Mouse (Mus musculus): Measurements from ENCODE around the gene Wnk4. TPM values are rescaled to one million over a fixed set of nuclear protein-coding genes. Genes with fewer than 3 reads are reported as not detected.

Gene Wnk4
- polyA plus RNA-seq, 1 experiment from 2014 or later: 12.3 TPM

DNA sequence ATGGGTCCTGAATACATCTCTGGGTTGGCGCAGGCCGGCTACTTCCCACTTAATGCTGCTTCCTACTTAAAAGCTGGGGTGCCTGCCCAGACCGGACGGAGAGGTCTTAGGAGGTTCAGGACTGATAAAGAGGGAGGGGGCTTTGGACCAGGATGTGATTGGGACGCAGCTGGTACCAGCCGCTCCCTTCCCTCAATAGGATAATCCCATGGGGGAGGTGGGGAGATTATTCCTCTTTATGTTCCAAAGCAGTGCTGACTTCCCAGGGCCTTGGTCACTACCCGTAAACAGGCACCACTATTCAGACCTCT is 13.7 kb upstream of the Wnk4 start:
- peaks cover 15% of the 10 kb centered on the region for H3K4me1 ChIP-seq (replicated peaks)
- peak overlapping the region; percentile 67 for H3K9ac ChIP-seq
- peak overlapping the region; percentile 89 for H3K27ac ChIP-seq
- H3K4me2 ChIP-seq (replicated peaks): peak overlapping the region; percentile 87
- H3K36me3 ChIP-seq: no peaks in the 10 kb centered on the region
- WGBS: 14% methylated on average over 7 of the region's 7 CpGs
- peak overlapping the region; percentile 56 for H3K4me3 ChIP-seq (replicated peaks)
- ATAC-seq: no peak; the same call in 1 of the 2 replicates
- no peaks in the 10 kb centered on the region for H3K9me3 ChIP-seq
- no peaks in the 10 kb centered on the region for H3K27me3 ChIP-seq (replicated peaks)

DNA sequence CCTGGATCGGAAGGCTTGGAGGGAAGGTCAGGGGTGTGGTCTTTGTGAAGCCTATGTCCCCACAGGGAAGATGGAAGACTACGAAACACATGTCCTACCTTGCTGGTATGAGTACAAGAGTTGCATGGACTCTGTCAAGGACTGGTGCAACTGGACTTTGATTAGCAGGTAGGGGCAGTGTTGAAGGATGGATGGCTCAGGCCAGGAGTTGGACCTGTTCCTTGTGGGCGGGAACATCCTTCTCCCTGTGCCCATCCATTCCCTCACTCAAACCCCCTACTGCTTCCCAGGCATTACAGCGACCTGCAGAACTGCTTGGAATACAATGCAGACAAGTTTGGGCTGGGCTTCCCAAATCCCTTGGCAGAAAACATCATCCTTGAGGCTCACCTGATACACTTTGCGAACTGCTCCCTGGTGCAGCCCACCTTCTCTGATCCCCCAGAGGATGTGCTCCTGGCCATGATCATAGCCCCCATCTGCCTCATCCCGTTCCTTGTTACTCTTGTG is 12.8 kb upstream of the Wnk4 start:
- H3K4me1 ChIP-seq (replicated peaks): peaks cover 15% of the 10 kb centered on the region
- H3K4me3 ChIP-seq (replicated peaks): peak overlapping the region; percentile 56
- 81% methylated on average over 6 of the region's 6 CpGs for WGBS
- peak overlapping the region; percentile 87 for H3K4me2 ChIP-seq (replicated peaks)
- H3K9ac ChIP-seq: no peak overlapping the region
- no peaks in the 10 kb centered on the region for H3K9me3 ChIP-seq
- 0 out of 2 replicates have a peak overlapping the region, but pooled peaks have one; percentile 7 for H3K27ac ChIP-seq
- ATAC-seq: no peak
- no peaks in the 10 kb centered on the region for H3K36me3 ChIP-seq
- H3K27me3 ChIP-seq (replicated peaks): no peaks in the 10 kb centered on the region

DNA sequence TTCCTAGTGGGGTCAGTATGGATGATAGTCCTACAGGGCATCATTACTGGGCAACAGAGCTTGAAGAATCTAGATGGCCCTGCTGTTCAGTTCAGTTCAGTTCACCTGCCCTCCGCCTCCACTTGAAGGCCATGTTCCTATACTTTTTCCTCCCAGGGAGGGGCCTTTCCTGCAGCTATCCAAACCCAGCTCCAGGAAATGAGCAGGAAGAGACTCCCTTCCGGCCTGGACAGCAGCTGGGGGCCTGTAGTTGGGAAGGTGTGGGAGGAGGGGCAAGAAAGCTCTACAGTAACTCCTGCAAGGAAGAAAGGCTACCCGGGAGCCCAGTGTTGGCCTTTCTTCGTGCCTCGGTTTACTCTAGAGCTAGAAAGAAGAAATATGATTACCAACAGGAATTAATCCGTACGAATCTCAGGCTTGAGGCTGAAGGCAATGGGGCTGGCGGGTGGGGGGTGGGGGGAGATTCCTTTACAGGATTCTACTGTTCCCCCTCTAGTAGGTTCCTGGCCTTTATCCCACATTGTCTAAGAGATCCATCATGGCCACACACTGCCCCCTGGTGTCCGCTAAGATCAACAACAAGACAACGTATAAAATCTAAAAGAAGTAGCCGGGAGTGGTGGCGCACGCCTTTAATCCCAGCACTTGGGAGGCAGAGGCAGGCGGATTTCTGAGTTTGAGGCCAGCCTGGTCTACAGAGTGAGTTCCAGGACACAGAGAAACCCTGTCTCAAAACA is 11.9 kb upstream of the Wnk4 start:
- 31% methylated on average over 14 of the region's 14 CpGs for WGBS

DNA sequence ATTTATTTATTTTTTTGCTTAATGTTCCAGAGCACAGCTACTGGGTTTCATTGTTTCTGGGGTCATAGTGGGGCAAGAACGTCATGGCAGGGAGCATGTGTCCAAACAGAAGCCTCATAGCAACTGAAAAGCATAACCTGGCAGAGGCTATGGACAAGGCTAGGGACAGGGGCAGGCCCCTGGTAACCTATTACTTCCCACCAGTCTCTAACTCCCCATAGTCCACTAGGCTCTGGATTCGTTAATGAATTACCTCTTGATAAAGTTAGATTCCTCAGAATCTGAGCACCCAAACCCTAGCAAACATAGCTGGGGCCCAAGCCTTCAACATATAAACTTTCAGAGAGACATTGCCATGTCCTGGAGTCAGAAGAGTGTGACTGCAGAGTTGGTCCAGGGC is 9.3 kb upstream of the Wnk4 start:
- 68% methylated on average over 2 of the region's 2 CpGs for WGBS
- peaks cover 1% of the 10 kb centered on the region; the same call in 1 of the 2 replicates for H3K36me3 ChIP-seq

More for the DNA sequence above, 11.9 kb upstream of the Wnk4 start:
- H3K4me3 ChIP-seq (replicated peaks): no peak overlapping the region
- no peaks in the 10 kb centered on the region for H3K27me3 ChIP-seq (replicated peaks)
- H3K9me3 ChIP-seq: no peaks in the 10 kb centered on the region
- H3K4me1 ChIP-seq (replicated peaks): peaks cover 15% of the 10 kb centered on the region
- 0 out of 2 replicates have a peak, but pooled peaks have one; percentile 13 for ATAC-seq
- peak overlapping the region; percentile 87 for H3K4me2 ChIP-seq (replicated peaks)
- no peaks in the 10 kb centered on the region for H3K36me3 ChIP-seq
- H3K27ac ChIP-seq: peak overlapping the region; percentile 38; the same call in 1 of the 2 replicates
- no peak overlapping the region for H3K9ac ChIP-seq

DNA sequence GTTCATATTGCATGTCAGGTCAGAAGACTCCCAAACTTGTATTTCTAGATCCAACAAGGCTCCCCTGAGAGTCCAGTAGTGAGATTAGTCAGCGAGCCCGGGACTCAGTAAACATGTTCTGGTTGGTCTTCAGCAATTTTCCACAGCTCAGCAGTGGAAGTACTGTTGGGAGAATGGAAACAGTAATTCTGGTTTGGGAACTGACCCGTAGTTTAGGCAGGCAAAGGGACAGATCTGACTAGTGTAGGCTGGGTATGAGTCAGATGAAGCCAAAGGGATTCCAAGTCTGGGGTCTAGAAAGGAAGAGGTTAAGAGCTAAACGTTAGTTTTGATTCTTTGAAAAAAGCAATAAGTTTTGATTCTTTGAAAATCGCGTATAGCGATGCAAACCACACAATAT is 7.4 kb upstream of the Wnk4 start:
- ATAC-seq: no peak
- Histone ChIP-seq H3K9ac (peak overlapping the region; percentile 91), H3K4me1 (replicated peaks) (peaks cover 7% of the 10 kb centered on the region), H3K9me3 (no peaks in the 10 kb centered on the region), H3K4me2 (replicated peaks) (peak overlapping the region; percentile 86), H3K36me3 (peaks cover 7% of the 10 kb centered on the region), H3K4me3 (replicated peaks) (peak overlapping the region; percentile 92), H3K27ac (peak overlapping the region; percentile 95), H3K27me3 (replicated peaks) (no peaks in the 10 kb centered on the region)
- WGBS: 4% methylated on average over 7 of the region's 7 CpGs

More for the DNA sequence above, 9.3 kb upstream of the Wnk4 start:
- H3K9ac ChIP-seq: no peak overlapping the region
- H3K9me3 ChIP-seq: no peaks in the 10 kb centered on the region
- H3K4me3 ChIP-seq (replicated peaks): no peak overlapping the region
- H3K4me1 ChIP-seq (replicated peaks): peaks cover 10% of the 10 kb centered on the region
- no peak overlapping the region for H3K27ac ChIP-seq
- H3K27me3 ChIP-seq (replicated peaks): no peaks in the 10 kb centered on the region
- no peak overlapping the region for H3K4me2 ChIP-seq (replicated peaks)
- ATAC-seq: no peak

DNA sequence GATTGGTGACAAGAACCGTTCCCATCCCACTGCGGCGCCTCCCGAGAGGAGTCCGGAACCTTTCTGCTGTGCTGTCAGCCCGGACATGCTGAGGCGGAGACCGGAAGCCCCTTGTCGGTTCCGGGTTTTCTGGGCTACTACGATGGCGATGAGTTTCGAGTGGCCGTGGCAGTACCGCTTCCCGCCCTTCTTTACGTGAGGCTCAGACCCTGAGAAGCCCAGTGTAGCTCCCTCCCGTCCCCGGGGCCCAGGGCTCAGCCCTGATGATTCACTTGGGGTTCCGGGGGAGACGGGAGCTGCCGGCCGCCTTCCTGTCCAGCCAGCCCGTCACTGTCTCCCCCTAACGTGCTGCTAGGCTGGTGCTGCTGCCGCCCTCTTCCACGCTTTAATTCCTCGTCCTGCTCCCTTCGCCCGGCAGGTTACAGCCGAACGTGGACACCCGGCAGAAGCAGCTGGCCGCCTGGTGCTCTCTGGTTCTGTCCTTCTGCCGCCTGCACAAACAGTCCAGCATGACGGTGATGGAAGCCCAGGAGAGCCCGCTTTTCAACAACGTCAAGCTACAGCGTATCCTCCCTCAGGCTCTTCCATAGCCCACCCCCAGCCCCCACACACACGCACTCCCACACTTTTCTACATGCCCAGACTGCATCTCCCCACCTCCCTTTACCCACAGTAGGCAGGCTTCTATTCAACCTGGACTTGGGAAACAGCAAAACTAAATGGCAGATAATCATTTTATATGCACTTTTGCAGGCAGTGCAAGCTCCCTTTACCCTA is 6.6 kb upstream of the Wnk4 start, which contains the start of gene Vps25:
Gene Vps25, plus strand, starts transcription at position 95 of the 777 bp plus-strand sequence.
- H3K9me3 ChIP-seq: no peaks in the 10 kb centered on the region
- H3K4me1 ChIP-seq (replicated peaks): peaks cover 15% of the 10 kb centered on the region
- WGBS: under 1% methylated on average over 40 of the region's 40 CpGs
- peaks cover 13% of the 10 kb centered on the region for H3K36me3 ChIP-seq
- H3K27ac ChIP-seq: peak within 1 kb of the TSS; percentile 95
- no peaks in the 10 kb centered on the region for H3K27me3 ChIP-seq (replicated peaks)
- peak within 1 kb of the TSS; percentile 91 for H3K9ac ChIP-seq
- H3K4me2 ChIP-seq (replicated peaks): peak within 1 kb of the TSS; percentile 86
- peak within 1 kb of the TSS; percentile 92 for H3K4me3 ChIP-seq (replicated peaks)
- peak; percentile 88 for ATAC-seq

DNA sequence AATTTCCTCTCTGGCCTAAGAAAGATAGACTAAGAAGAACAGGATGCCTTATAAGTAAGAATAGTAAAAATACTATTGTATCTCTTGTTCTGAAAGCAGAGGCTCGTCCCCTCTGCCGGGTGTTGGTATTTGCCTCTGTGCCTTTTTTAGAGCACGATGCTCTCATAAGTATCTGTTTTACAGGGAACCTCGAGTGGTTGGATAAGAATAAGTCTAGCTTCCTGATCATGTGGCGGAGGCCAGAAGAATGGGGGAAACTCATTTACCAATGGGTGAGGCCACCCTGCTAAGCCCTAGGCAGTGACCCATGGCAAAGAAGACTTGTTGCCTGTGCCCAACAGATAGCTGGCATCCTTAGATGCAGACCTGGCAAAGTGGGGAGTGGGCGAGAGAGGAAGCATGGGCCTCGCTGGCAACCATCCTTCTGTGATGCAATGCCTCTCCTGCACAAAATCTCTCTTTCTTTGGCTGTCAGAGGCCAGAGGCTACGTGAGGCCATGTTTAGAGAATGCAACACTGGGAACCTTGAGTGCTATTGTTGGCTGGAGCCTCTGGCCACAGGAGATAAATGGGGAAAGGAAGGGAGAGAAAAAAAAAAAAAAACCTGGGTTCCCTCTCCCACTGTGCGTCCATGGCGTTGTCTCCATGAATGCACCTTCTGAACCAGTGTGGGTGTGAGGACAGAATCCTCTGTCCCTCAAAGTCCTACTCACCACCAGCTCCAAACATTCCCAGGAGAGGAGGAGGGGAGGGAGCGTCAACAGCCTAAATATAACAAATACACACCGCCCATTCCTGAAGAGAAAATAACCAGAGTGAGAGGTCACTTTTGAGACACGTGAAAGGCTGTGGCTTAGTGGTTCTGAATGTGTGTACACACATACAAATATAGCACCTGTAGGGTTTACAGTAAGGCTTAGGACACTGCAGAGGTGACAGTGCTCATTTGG is 4.3 kb upstream of the Wnk4 start:
- Histone ChIP-seq H3K36me3 (peaks cover 13% of the 10 kb centered on the region), H3K9ac (no peak overlapping the region), H3K4me2 (replicated peaks) (no peak overlapping the region), H3K4me3 (replicated peaks) (no peak overlapping the region), H3K9me3 (no peaks in the 10 kb centered on the region), H3K27ac (no peak overlapping the region), H3K27me3 (replicated peaks) (no peaks in the 10 kb centered on the region), H3K4me1 (replicated peaks) (peaks cover 31% of the 10 kb centered on the region)
- 86% methylated on average over 13 of the region's 13 CpGs for WGBS
- ATAC-seq: no peak

DNA sequence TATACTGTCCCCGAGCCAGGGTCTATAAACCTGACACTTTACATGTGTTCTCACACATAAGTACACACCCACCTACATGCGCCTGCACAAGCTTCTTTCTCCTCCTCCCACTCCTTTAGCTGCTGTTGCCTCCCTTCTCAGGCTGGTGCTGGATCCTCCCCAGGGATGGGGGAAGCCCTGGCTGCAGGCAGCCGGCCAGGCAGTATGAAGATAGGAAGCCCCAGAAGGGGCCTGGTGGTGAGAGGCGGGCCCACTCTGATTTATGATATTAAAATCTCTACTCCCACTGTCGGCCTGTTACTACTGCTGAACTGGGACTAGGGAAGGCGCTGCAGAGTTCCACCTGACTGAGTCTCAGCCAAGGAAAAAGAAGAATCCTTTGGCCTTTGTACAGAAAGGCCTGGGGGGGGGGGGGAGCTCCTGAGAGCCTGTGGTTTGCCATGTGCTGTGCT is 1.1 kb upstream of the Wnk4 start:
- Histone ChIP-seq H3K9ac (peak overlapping the region; percentile 3; the same call in 1 of the 2 replicates), H3K4me1 (replicated peaks) (peaks cover 44% of the 10 kb centered on the region), H3K36me3 (peaks cover 13% of the 10 kb centered on the region), H3K27ac (peak overlapping the region; percentile 90), H3K27me3 (replicated peaks) (peaks cover 7% of the 10 kb centered on the region; the same call in 1 of the 2 replicates), H3K4me2 (replicated peaks) (peak overlapping the region; percentile 97), H3K4me3 (replicated peaks) (peak overlapping the region; percentile 72; the same call in 1 of the 2 replicates), H3K9me3 (no peaks in the 10 kb centered on the region)
- peak; percentile 57 for ATAC-seq
- WGBS: 11% methylated on average over 6 of the region's 6 CpGs

DNA sequence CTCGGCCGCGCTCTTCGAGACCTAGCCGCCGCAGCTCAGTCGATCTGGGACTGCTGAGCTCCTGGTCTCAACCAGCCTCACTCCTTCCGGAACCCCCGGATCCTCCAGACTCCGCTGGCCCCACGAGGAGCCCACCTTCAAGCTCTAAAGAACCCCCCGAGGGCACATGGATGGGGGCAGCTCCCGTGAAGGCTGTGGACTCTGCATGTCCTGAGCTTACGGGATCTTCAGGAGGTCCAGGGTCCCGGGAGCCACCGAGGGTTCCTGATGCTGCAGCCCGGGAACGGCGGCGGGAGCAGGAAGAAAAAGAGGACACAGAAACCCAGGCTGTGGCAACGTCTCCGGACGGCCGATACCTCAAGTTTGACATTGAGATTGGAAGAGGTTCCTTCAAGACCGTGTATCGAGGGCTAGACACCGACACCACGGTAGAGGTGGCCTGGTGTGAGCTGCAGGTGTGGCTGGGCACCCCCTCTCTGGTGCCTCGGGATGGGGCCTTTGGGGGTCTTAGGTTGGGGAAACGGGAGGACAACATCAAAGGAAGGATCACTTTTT is 536 bp downstream of the Wnk4 start:
- H3K4me3 ChIP-seq (replicated peaks): peak overlapping the region; percentile 72
- peak overlapping the region; percentile 90 for H3K27ac ChIP-seq
- no peak for ATAC-seq
- H3K9ac ChIP-seq: peak overlapping the region; percentile 81
- peak overlapping the region; percentile 97 for H3K4me2 ChIP-seq (replicated peaks)
- peaks cover 7% of the 10 kb centered on the region; the same call in 1 of the 2 replicates for H3K27me3 ChIP-seq (replicated peaks)
- peaks cover 13% of the 10 kb centered on the region for H3K36me3 ChIP-seq
- no peaks in the 10 kb centered on the region for H3K9me3 ChIP-seq
- under 1% methylated on average over 30 of the region's 30 CpGs for WGBS
- peaks cover 49% of the 10 kb centered on the region for H3K4me1 ChIP-seq (replicated peaks)

DNA sequence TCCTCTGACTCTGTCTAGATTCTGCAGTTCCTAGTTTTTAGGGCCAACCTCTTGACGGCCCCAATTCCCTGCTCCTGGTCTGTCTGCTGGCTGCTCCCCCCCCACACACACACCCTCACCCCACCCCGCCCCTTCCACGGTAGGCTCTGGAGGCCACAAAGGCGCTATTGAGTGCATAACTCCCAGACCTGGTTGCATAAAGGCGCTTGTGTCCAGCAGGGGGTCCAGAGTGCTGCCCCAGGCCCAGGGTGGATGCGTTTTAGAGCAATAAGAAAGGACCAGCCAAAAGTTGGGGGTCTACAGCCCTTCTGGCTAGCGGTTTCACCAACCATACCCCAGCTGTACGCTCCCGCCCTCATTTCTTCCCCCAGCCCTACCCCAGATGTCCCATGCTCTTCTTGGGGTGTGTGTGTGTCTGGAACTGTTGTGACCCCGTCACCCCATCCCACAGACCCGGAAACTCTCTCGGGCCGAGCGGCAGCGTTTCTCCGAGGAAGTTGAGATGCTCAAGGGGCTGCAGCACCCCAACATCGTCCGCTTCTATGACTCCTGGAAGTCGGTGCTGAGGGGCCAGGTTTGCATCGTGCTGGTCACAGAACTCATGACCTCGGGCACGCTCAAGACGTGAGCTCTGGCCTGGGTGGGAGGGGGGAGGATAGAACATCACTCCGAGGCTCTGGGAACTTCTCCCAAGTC is 2.1 kb downstream of the Wnk4 start:
- peaks cover 7% of the 10 kb centered on the region; the same call in 1 of the 2 replicates for H3K27me3 ChIP-seq (replicated peaks)
- peaks cover 49% of the 10 kb centered on the region for H3K4me1 ChIP-seq (replicated peaks)
- peak overlapping the region; percentile 97 for H3K4me2 ChIP-seq (replicated peaks)
- WGBS: 8% methylated on average over 24 of the region's 24 CpGs
- H3K9ac ChIP-seq: peak overlapping the region; percentile 23
- peak overlapping the region; percentile 72 for H3K4me3 ChIP-seq (replicated peaks)
- no peaks in the 10 kb centered on the region for H3K9me3 ChIP-seq
- ATAC-seq: no peak
- H3K36me3 ChIP-seq: peaks cover 6% of the 10 kb centered on the region; the same call in 1 of the 2 replicates
- H3K27ac ChIP-seq: no peak overlapping the region

All from intestine, embryonic 15.5 days (tissue).